Mouse (Mus musculus) ES-Bruce4 (cell line): ENCODE results near the gene Bank1.

Source experiments
- CTCF ChIP-seq: IDR thresholded peaks from one replicate; pipeline ENCODE4 v1.8.1; 2011; ENCODE audit warnings: low read depth, low read length
- POLR2A ChIP-seq: IDR thresholded peaks from one replicate; pipeline ENCODE4 v1.8.1; 2011; ENCODE audit warnings: low read length; ENCODE audit not compliant: insufficient read depth

DNA sequence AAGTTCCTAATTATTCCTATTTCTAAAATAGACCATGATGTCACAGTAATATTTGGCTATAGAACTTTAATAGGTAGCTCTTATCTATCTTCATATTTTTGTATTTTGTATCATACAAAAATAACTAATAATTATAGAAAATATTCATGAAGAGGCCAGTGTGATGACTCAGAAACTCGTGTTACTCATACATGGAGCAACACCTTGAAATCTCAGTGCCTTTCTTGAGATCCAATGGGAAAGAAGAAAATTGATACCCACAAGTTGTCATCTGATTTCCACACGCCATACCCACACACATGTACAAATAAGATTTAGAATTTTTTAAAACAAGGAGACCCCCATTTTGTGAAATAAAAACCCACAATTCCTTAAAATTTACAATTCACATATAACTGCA, 92.4 kb downstream of the Bank1 start:
- TF ChIP-seq POLR2A (no peak), CTCF (no peak)
